Mouse (Mus musculus) thymus, adult 2 months (tissue): ENCODE results near the gene Cox4i2. TPM values are rescaled to one million over a fixed set of nuclear protein-coding genes. Genes with fewer than 3 reads are reported as not detected.

ENCODE experiments used
- DNase-seq: peaks from one replicate; pipeline ENCODE4 v3.0.0; 2021
- H3K27ac ChIP-seq: fragments of 200-500 bp; 2 replicates; pipeline ENCODE4 v1.5.1; 2012; ENCODE audit warnings: low read length, control low read depth; ENCODE audit not compliant: control insufficient read depth, insufficient read depth
- H3K27me3 ChIP-seq: fragments of 200-500 bp; 2 replicates; pipeline ENCODE4 v1.6.1; 2012; ENCODE audit warnings: mild to moderate bottlenecking, low read length, moderate library complexity, mixed read lengths; ENCODE audit not compliant: control insufficient read depth, insufficient read depth
- H3K36me3 ChIP-seq: fragments of 200-500 bp; 2 replicates; pipeline ENCODE4 v1.6.1; 2012; ENCODE audit warnings: mild to moderate bottlenecking, low read length, moderate library complexity; ENCODE audit not compliant: control insufficient read depth, insufficient read depth
- H3K4me1 ChIP-seq: fragments of 200-500 bp; replicated peaks from 2 replicates; pipeline ENCODE4 v1.6.1; 2012; ENCODE audit warnings: low read length; ENCODE audit not compliant: control insufficient read depth, insufficient read depth
- H3K4me3 ChIP-seq: fragments of 200-500 bp; 2 replicates; pipeline ENCODE4 v1.5.1; 2012; ENCODE audit warnings: mild to moderate bottlenecking, low read length, control low read depth, moderate library complexity; ENCODE audit not compliant: control insufficient read depth, insufficient read depth
- CTCF ChIP-seq: fragments of 200-500 bp; IDR thresholded peaks from 2 replicates; pipeline ENCODE4 v1.5.1; 2012; ENCODE audit warnings: mild to moderate bottlenecking, control low read depth, low read length, moderate library complexity, borderline replicate concordance; ENCODE audit not compliant: control insufficient read depth, poor library complexity, insufficient read depth; ENCODE audit errors: extremely low read depth
- POLR2A ChIP-seq: fragments of 200-500 bp; IDR thresholded peaks from 2 replicates; pipeline ENCODE4 v1.6.1; 2012; ENCODE audit warnings: mild to moderate bottlenecking, low read length, control low read depth, moderate library complexity; ENCODE audit not compliant: control insufficient read depth, poor library complexity, insufficient read depth; ENCODE audit errors: extremely low read depth
- WGBS: fragments of 180-500 bp; shearing (Covaris S2); methylation state at CpG from one replicate; pipeline ENCODE4 v1.1.7; 2018; 5-methylcytosine and 5-hydroxymethylcytosine counted together
- polyA plus RNA-seq: library from polyadenylated mRNA; depleted of rRNA; stranded (reverse); fragments of >200 nt; gene quantifications from 2 replicates; pipeline ENCODE4 v1.2.3, GENCODE M21; 2012

Gene Cox4i2
- polyA plus RNA-seq, 1 experiment: 1.9 TPM

- Histone ChIP-seq H3K36me3 (peaks cover 32% of the 10 kb centered on the region), H3K4me1 (peaks cover 68% of the 10 kb centered on the region), H3K27ac (0 out of 2 replicates have a peak overlapping the region, but pooled peaks have one; percentile 7), H3K4me3 (no peak overlapping the region), H3K27me3 (no peaks in the 10 kb centered on the region)
- no peak for TF ChIP-seq CTCF
- TF ChIP-seq POLR2A: no peak
- no peak for DNase-seq
- 95% methylated on average over 5 of the region's 5 CpGs for WGBS
These were observed 29.3 kb downstream of the Cox4i2 start for GRCm38 (mm10) chr2:152783241-152783640.

GRCm38 (mm10) chr2:152784640-152785039, 30.7 kb downstream of the Cox4i2 start:
- Histone ChIP-seq H3K4me1 (peaks cover 74% of the 10 kb centered on the region), H3K36me3 (peaks cover 26% of the 10 kb centered on the region), H3K27ac (no peak overlapping the region), H3K27me3 (no peaks in the 10 kb centered on the region), H3K4me3 (no peak overlapping the region)
- 96% methylated on average over 8 of the region's 8 CpGs for WGBS
- DNase-seq: no peak
- TF ChIP-seq CTCF (no peak), POLR2A (no peak)

GRCm38 (mm10) chr2:152785446-152786350, 31.7 kb downstream of the Cox4i2 start:
- Histone ChIP-seq H3K27ac (no peak overlapping the region), H3K36me3 (peaks cover 18% of the 10 kb centered on the region), H3K27me3 (no peaks in the 10 kb centered on the region), H3K4me3 (no peak overlapping the region), H3K4me1 (peaks cover 78% of the 10 kb centered on the region)
- no peak for DNase-seq
- WGBS: 88% methylated on average over 18 of the region's 18 CpGs
- TF ChIP-seq CTCF (no peak), POLR2A (no peak)

- H3K4me1 ChIP-seq: peaks cover 75% of the 10 kb centered on the region
- no peak overlapping the region for H3K27ac ChIP-seq
- 94% methylated on average over 2 of the region's 2 CpGs for WGBS
These were observed 33.2 kb downstream of the Cox4i2 start for GRCm38 (mm10) chr2:152787136-152787535.

GRCm38 (mm10) chr2:152787543-152787942, 33.6 kb downstream of the Cox4i2 start:
- H3K36me3 ChIP-seq: 0 out of 2 replicates have a peak, but pooled peaks cover 3% of the 10 kb centered on the region
- WGBS: 89% methylated on average over 6 of the region's 6 CpGs
- no peaks in the 10 kb centered on the region for H3K27me3 ChIP-seq
- DNase-seq: no peak
- peaks cover 75% of the 10 kb centered on the region for H3K4me1 ChIP-seq
- no peak overlapping the region for H3K4me3 ChIP-seq
- TF ChIP-seq POLR2A (no peak), CTCF (no peak)
- peak overlapping the region; percentile 36; the same call in 1 of the 2 replicates for H3K27ac ChIP-seq

More at GRCm38 (mm10) chr2:152787136-152787535, 33.2 kb downstream of the Cox4i2 start:
- no peak for DNase-seq
- H3K36me3 ChIP-seq: peaks cover 4% of the 10 kb centered on the region; the same call in 1 of the 2 replicates
- no peak overlapping the region for H3K4me3 ChIP-seq
- TF ChIP-seq CTCF: no peak
- TF ChIP-seq POLR2A: no peak
- H3K27me3 ChIP-seq: no peaks in the 10 kb centered on the region

GRCm38 (mm10) chr2:152788892-152789421, 35.0 kb downstream of the Cox4i2 start:
- Histone ChIP-seq H3K27ac (peak overlapping the region; percentile 90), H3K27me3 (no peaks in the 10 kb centered on the region), H3K4me1 (peaks cover 76% of the 10 kb centered on the region), H3K4me3 (peak overlapping the region; percentile 4; the same call in 1 of the 2 replicates), H3K36me3 (0 out of 2 replicates have a peak, but pooled peaks cover 3% of the 10 kb centered on the region)
- peak; percentile 42 for DNase-seq
- TF ChIP-seq POLR2A (no peak), CTCF (no peak)
- 1% methylated on average over 6 of the region's 6 CpGs for WGBS
